Mouse (Mus musculus): ENCODE results near the gene Rps12-ps3.

DNA sequence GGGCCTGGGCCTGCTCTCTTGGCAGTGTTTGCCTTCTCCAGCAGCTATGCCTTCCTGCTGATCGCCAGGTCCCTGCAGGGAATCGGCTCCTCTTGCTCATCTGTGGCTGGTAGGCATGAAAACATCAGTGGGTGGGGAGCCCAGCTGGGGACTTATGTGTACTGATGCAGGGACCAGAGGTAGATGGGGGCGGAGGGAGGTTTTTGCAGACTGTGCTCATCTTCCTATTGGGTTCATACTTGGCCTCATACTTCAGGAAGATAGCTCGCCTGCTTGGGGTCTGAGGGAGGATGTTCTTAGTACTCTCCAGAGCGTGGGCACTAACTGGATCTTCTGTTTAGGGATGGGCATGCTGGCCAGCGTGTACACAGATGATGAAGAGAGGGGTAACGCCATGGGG is 48.9 kb upstream of the Rps12-ps3 start:
- no peak for TF ChIP-seq KAT2A (conservative IDR thresholded peaks at IDR 0.05; ENCODE audit: low read depth, low read length)
- no peak for TF ChIP-seq GABPA (IDR thresholded peaks at IDR 0.05; ENCODE audit: low read depth, low read length)
- no peak for TF ChIP-seq SIN3A (IDR thresholded peaks at IDR 0.05; ENCODE audit: low read length)
- no peak for TF ChIP-seq CTCF (IDR thresholded peaks at IDR 0.05 in 2 of 3, conservative IDR thresholded peaks at IDR 0.05 in 1 of 3; ENCODE audit: control insufficient read depth in 1 of 3, insufficient read depth in 1 of 3, low read depth in 2 of 3, low read length in 3 of 3, poor library complexity in 1 of 3, severe bottlenecking in 1 of 3)
- TF ChIP-seq ELF1 (IDR thresholded peaks at IDR 0.05; ENCODE audit: low read depth, low read length), result no peak
- TF ChIP-seq GATA1 (IDR thresholded peaks at IDR 0.05; ENCODE audit: low read depth, low read length), result no peak
- TF ChIP-seq MAFK (IDR thresholded peaks at IDR 0.05; ENCODE audit: borderline replicate concordance, low read depth, low read length), result no peak
- TF ChIP-seq MAZ (IDR thresholded peaks at IDR 0.05; ENCODE audit: low read depth, low read length), result no peak
- no peak for TF ChIP-seq HCFC1 (IDR thresholded peaks at IDR 0.05; ENCODE audit: low read depth, low read length)
- TF ChIP-seq NELFE (IDR thresholded peaks at IDR 0.05; ENCODE audit: low read depth, low read length), result no peak
- TF ChIP-seq POLR2A (IDR thresholded peaks at IDR 0.05; ENCODE audit: control insufficient read depth in 1 of 2, insufficient read depth in 1 of 2, low read depth in 1 of 2, low read length in 2 of 2, poor library complexity in 1 of 2), result no peak
- no peak for TF ChIP-seq JUND (IDR thresholded peaks at IDR 0.05; ENCODE audit: low read depth, low read length)

All from MEL (cell line).